Mouse (Mus musculus) myocyte (in vitro differentiated cells): Measurements from ENCODE around the gene Col2a1. TPM values are rescaled to one million over a fixed set of nuclear protein-coding genes. Genes with fewer than 3 reads are reported as not detected.
A peak's percentile ranks its signal among the peaks of the same experiment; 100 is the strongest.

ENCODE experiments used
- H3K27me3 ChIP-seq: one replicate; pipeline ENCODE4 v1.6.1; 2011; ENCODE audit not compliant: control insufficient read depth, insufficient read depth, insufficient read length
- H3K36me3 ChIP-seq: one replicate; pipeline ENCODE4 v1.6.1; 2011; ENCODE audit not compliant: control insufficient read depth, insufficient read depth
- H3K4me2 ChIP-seq: one replicate; pipeline ENCODE4 v1.6.1; 2011; ENCODE audit warnings: low read depth, control low read depth
- H3K4me3 ChIP-seq: one replicate; pipeline ENCODE4 v1.5.1; 2011; ENCODE audit warnings: mild to moderate bottlenecking, control low read depth, moderate library complexity
- H3K79me2 ChIP-seq: one replicate; pipeline ENCODE4 v1.6.1; 2011; ENCODE audit not compliant: control insufficient read depth, insufficient read depth
- H3ac ChIP-seq: one replicate; pipeline ENCODE4 v1.6.1; 2011; ENCODE audit not compliant: control insufficient read depth, insufficient read length
- CEBPB ChIP-seq: IDR thresholded peaks from 2 replicates; pipeline ENCODE4 v1.6.1; 2011; ENCODE audit warnings: mild to moderate bottlenecking, moderate library complexity; ENCODE audit not compliant: poor library complexity, insufficient read depth, severe bottlenecking
- E2F4 ChIP-seq: IDR thresholded peaks from one replicate; pipeline ENCODE4 v1.6.1; 2011; ENCODE audit warnings: mild to moderate bottlenecking, control low read depth, moderate library complexity; ENCODE audit not compliant: insufficient read depth
- MAX ChIP-seq: IDR thresholded peaks from one replicate; pipeline ENCODE4 v1.6.1; 2011; ENCODE audit warnings: low read depth, mild to moderate bottlenecking, control low read depth
- MYOD1 ChIP-seq, 3 experiments: IDR thresholded peaks; one replicate each; pipeline ENCODE4 v1.6.1; 2011; ENCODE audit warnings: control low read depth in 2 of 3, low read depth in 2 of 3, mild to moderate bottlenecking in 2 of 3, moderate library complexity in 1 of 3; ENCODE audit not compliant: insufficient read length in 2 of 3, control insufficient read depth in 1 of 3
- MYOG ChIP-seq, 3 experiments: IDR thresholded peaks; one replicate each; pipeline ENCODE4 v1.6.1; 2011; ENCODE audit warnings: control low read depth in 2 of 3, low read depth in 2 of 3, mild to moderate bottlenecking in 2 of 3; ENCODE audit not compliant: insufficient read length in 2 of 3, control insufficient read depth in 1 of 3, insufficient read depth in 1 of 3
- POLR2A ChIP-seq: IDR thresholded peaks from one replicate; pipeline ENCODE4 v1.6.1; 2011; ENCODE audit warnings: low read depth, mild to moderate bottlenecking, control low read depth, moderate library complexity; ENCODE audit not compliant: insufficient read length
- POLR2AphosphoS2 ChIP-seq: IDR thresholded peaks from one replicate; pipeline ENCODE4 v1.6.1; 2011; ENCODE audit warnings: low read depth, control low read depth; ENCODE audit not compliant: insufficient read length
- REST ChIP-seq: IDR thresholded peaks from one replicate; pipeline ENCODE4 v1.6.1; 2011; ENCODE audit warnings: mild to moderate bottlenecking, control low read depth, moderate library complexity; ENCODE audit not compliant: insufficient read depth, insufficient read length
- SRF ChIP-seq: IDR thresholded peaks from one replicate; pipeline ENCODE4 v1.6.1; 2011; ENCODE audit warnings: low read depth; ENCODE audit not compliant: control insufficient read depth, insufficient read length
- TCF12 ChIP-seq: IDR thresholded peaks from one replicate; pipeline ENCODE4 v1.6.1; 2011; ENCODE audit warnings: mild to moderate bottlenecking, control low read depth; ENCODE audit not compliant: poor library complexity, insufficient read depth, severe bottlenecking
- TCF3 ChIP-seq: IDR thresholded peaks from one replicate; pipeline ENCODE4 v1.6.1; 2011; ENCODE audit warnings: low read depth, control low read depth; ENCODE audit not compliant: insufficient read length
- USF1 ChIP-seq: IDR thresholded peaks from one replicate; pipeline ENCODE4 v1.6.1; 2011; ENCODE audit warnings: low read depth, mild to moderate bottlenecking, control low read depth, moderate library complexity
- polyA plus RNA-seq: library from polyadenylated mRNA; unstranded; fragments of >200 nt; fragmentation: generic; extraction: Trizol; gene quantifications from one replicate; pipeline ENCODE4 v1.2.1, GENCODE M21; 2012; ENCODE audit warnings: missing spikeins

The Col2a1 gene
- polyA plus RNA-seq, 1 experiment = 0.01 TPM

GRCm38 (mm10) chr15:97981560-97981959 is 22.9 kb downstream of the Col2a1 start:
- Histone ChIP-seq H3ac (no peak overlapping the region), H3K27me3 (peaks cover 69% of the 10 kb centered on the region), H3K4me2 (no peak overlapping the region), H3K36me3 (no peaks in the 10 kb centered on the region), H3K4me3 (no peak overlapping the region), H3K79me2 (no peaks in the 10 kb centered on the region)
- TF ChIP-seq E2F4 (no peak), SRF (no peak), POLR2AphosphoS2 (no peak), TCF3 (no peak), TCF12 (no peak)

GRCm38 (mm10) chr15:97973248-97974005 is 31.1 kb downstream of the Col2a1 start:
- no peak overlapping the region for H3ac ChIP-seq
- H3K27me3 ChIP-seq = peaks cover 60% of the 10 kb centered on the region
- no peak overlapping the region for H3K4me3 ChIP-seq
- H3K79me2 ChIP-seq = no peaks in the 10 kb centered on the region
- no peak overlapping the region for H3K4me2 ChIP-seq
- TF ChIP-seq TCF3 = no peak
- H3K36me3 ChIP-seq = no peaks in the 10 kb centered on the region

- Histone ChIP-seq H3K4me3 (no peak overlapping the region), H3K4me2 (no peak overlapping the region), H3ac (no peak overlapping the region), H3K79me2 (no peaks in the 10 kb centered on the region), H3K27me3 (peaks cover 60% of the 10 kb centered on the region), H3K36me3 (no peaks in the 10 kb centered on the region)
- TF ChIP-seq POLR2AphosphoS2 = no peak
- TF ChIP-seq MAX = no peak
- no peak for TF ChIP-seq E2F4
- no peak for TF ChIP-seq CEBPB
- TF ChIP-seq POLR2A = no peak
Observed at GRCm38 (mm10) chr15:97972580-97972979, 31.9 kb downstream of the Col2a1 start.

GRCm38 (mm10) chr15:97970299-97970698 is 34.2 kb downstream of the Col2a1 start:
- Histone ChIP-seq H3K79me2 (no peaks in the 10 kb centered on the region), H3ac (no peak overlapping the region), H3K4me3 (no peak overlapping the region), H3K36me3 (no peaks in the 10 kb centered on the region), H3K4me2 (no peak overlapping the region), H3K27me3 (peaks cover 46% of the 10 kb centered on the region)
- TF ChIP-seq POLR2A (no peak), SRF (no peak), REST (no peak), POLR2AphosphoS2 (no peak)

GRCm38 (mm10) chr15:97965311-97966045 is 39.0 kb downstream of the Col2a1 start:
- no peak overlapping the region for H3K4me3 ChIP-seq
- no peaks in the 10 kb centered on the region for H3K79me2 ChIP-seq
- TF ChIP-seq REST = no peak
- no peak for TF ChIP-seq MYOD1 (IDR thresholded peaks at IDR 0.05; ENCODE audit: control insufficient read depth in 1 of 3, insufficient read length in 2 of 3, low read depth in 2 of 3)
- no peak for TF ChIP-seq E2F4
- no peak for TF ChIP-seq TCF3
- H3ac ChIP-seq = no peak overlapping the region
- no peak overlapping the region for H3K4me2 ChIP-seq
- no peaks in the 10 kb centered on the region for H3K36me3 ChIP-seq
- H3K27me3 ChIP-seq = peaks cover 13% of the 10 kb centered on the region

GRCm38 (mm10) chr15:97964836-97965187 is 39.7 kb downstream of the Col2a1 start:
- peak overlapping the region; percentile 76 for H3K4me2 ChIP-seq
- H3K27me3 ChIP-seq = peaks cover 11% of the 10 kb centered on the region
- no peak for TF ChIP-seq REST
- TF ChIP-seq MAX = no peak
- no peak for TF ChIP-seq TCF12
- no peak for TF ChIP-seq E2F4
- no peak for TF ChIP-seq POLR2AphosphoS2
- TF ChIP-seq TCF3 = no peak
- TF ChIP-seq MYOG (IDR thresholded peaks at IDR 0.05; ENCODE audit: control insufficient read depth in 1 of 3, insufficient read depth in 1 of 3, insufficient read length in 2 of 3, low read depth in 2 of 3) = no peak
- no peak for TF ChIP-seq POLR2A
- no peak for TF ChIP-seq USF1
- no peak for TF ChIP-seq SRF
- no peak for TF ChIP-seq CEBPB
- no peak for TF ChIP-seq MYOD1 (IDR thresholded peaks at IDR 0.05; ENCODE audit: control insufficient read depth in 1 of 3, insufficient read length in 2 of 3, low read depth in 2 of 3)
- H3K79me2 ChIP-seq = no peaks in the 10 kb centered on the region
- H3ac ChIP-seq = peak overlapping the region; percentile 17
- H3K36me3 ChIP-seq = no peaks in the 10 kb centered on the region
- H3K4me3 ChIP-seq = peak overlapping the region; percentile 31
